Mouse (Mus musculus): ENCODE results near the gene Higd2a.

The Higd2a gene

DNA sequence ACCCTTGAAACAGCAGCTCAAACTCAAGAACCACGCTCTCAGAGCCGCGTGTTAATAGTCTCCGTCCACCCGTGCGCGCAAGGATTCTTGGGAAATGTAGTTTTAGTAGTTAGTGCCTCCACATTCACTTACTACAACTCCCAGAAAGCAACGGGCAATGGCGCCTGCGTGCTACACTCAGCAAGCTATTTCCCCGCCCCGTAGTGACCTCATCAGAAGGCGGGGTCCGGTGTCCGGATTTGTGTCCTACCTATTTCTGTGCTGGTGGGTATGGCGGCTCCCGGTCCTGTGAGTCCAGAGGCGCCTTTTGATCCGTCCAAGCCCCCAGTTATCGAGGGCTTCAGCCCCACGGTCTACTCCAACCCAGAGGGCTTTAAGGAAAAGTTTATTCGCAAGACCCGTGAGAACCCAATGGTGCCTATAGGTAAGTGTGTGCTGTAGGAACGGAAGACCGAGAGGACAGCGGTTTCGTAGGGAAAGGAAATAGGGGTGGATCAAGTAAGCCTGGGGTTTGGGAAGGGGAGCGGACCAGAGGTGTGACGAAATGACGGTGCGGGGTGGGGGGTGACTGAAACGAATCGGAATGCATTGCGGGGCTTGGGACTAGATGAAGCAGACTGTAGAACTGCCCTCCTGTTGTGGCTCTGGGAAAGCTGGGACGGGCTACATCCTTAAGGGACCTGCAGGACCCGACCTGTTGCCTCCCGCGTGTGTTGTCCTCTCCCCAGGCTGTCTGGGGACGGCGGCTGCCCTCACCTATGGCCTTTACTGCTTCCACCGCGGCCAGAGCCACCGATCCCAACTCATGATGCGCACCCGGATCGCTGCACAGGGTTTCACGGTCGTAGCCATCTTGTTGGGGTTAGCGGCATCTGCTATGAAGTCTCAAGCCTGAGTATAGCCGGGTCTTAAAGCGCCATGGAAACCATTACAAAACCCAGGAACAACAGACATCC lies at the start of gene Higd2a, which contains the start of gene Nop16:
TSS of gene Higd2a (plus strand) at position 212 of the 956 bp plus-strand sequence.
TSS of gene Nop16 (minus strand) at position 95 of the 956 bp plus-strand sequence.
- no peak for TF ChIP-seq GATA4 (IDR thresholded peaks at IDR 0.05; ENCODE audit: insufficient replicate concordance, low read length)

DNA sequence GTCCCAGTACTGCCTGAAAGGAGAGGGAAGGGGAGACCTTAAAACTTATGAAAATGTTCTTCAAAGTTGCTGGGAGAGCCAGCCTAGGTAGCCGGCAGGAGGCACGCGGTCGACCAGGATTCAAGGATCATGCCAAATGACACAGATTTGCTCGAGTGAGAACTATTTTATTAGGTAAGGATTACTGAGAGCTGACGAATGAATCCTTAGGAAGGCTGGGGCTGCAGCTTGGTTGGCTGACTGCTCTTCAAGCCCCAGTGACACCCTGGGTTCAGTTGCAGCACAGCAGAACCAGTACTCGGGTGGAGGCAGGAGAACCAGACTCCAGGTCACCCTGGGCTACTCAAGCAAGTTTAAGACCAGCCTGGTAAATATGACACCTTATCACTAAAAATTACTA lies 42.0 kb upstream of the Higd2a start:
- TF ChIP-seq GATA4 (IDR thresholded peaks at IDR 0.05; ENCODE audit: insufficient replicate concordance, low read length), result no peak

DNA sequence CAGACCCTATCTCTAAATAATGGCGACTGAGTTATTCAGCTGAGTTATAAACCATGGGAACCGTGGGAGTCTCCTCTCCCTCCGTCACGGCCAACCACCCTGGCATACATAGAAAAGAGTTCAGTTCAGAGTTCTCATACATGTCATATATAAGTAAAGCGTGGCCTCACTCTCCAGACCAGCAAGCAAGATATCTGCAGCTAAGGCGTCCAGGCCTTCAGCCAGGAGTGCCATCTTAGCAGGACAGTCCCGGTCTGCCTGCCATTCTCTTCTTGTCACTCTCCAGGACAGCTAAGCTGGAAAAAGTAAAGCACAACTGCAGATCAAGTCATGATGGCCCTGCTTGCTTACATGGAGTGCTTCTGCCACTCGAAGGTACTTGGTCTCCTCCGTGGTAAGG lies 33.8 kb upstream of the Higd2a start:
- no peak for TF ChIP-seq GATA4 (IDR thresholded peaks at IDR 0.05; ENCODE audit: insufficient replicate concordance, low read length)

DNA sequence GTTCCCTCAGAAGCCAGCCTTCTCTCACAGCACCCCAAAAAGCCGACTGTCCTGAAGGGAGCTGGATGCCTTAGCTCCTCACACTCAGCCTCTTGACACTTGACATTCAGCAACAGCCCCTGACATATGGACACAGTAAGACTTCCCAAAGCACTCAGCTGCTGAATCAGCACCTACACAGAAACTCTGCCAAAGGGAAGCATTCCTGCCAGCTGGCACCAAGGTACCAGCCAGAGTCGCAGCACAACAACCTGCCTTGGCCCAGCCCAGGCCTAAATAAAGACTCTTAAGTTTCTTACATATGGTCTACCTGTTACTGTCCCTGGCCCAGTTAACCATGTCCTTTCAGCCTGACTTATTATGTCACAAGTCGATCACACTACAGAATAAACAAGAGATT lies 33.2 kb upstream of the Higd2a start:
- no peak for TF ChIP-seq GATA4 (IDR thresholded peaks at IDR 0.05; ENCODE audit: insufficient replicate concordance, low read length)

DNA sequence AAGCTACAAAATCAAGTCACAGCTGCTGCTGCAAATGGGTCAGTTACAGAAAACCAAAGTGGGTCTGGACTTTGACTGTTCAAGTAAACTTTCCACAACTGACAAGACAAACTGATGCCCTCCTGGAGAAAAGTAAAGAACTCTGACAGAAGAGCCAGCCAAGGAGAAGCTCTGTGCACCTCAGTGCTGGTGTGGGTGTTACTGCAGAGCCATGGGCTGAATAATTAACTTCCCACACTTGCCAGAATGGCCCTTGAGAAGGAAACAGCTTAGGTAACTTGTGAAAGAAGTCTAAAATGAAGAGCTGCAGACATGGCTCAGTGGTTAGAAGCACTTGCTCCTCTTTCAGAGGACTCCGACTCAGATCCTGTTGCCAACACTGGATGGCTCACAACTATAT lies 32.4 kb upstream of the Higd2a start:
- TF ChIP-seq GATA4 (IDR thresholded peaks at IDR 0.05; ENCODE audit: insufficient replicate concordance, low read length), result no peak

DNA sequence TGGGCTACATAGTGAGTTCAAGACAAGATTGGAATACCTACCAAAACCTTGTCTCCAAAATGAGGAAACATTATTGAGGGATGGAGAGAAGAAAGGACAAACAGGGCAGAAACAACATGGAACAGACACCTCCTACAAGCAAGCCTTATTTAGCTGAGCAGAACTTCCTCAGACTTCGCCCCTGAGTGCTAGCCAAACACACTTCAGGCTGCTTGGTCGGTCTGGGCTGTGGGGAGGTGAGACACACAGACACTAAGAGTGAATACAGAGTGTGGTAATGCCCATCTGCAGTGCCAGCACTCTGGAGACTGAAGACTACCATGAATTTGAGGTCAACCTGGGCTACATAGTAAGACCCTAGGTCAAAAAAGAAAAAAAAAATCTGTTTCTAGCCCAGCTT lies 30.4 kb upstream of the Higd2a start:
- TF ChIP-seq GATA4 (IDR thresholded peaks at IDR 0.05; ENCODE audit: insufficient replicate concordance, low read length), result no peak

DNA sequence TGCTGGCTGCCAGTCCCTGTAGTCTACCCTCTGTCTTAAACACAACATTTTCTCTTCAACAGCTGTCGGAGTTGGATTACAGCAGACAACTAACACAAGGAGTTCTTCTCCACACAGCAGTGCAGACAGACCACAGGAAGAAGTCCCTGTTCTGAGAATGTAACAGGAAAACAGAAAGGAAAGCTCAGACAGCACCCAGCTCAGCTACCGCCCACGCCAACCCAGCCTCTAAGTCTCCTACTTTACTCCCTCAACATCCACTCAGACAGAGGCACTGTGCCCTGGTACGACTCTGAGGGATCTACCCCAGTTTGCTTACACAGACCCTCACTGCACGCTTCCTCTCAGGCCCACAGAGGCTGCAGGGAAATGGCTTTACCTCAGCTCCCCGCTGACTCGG lies 29.4 kb upstream of the Higd2a start:
- TF ChIP-seq GATA4 (IDR thresholded peaks at IDR 0.05; ENCODE audit: insufficient replicate concordance, low read length), result no peak

DNA sequence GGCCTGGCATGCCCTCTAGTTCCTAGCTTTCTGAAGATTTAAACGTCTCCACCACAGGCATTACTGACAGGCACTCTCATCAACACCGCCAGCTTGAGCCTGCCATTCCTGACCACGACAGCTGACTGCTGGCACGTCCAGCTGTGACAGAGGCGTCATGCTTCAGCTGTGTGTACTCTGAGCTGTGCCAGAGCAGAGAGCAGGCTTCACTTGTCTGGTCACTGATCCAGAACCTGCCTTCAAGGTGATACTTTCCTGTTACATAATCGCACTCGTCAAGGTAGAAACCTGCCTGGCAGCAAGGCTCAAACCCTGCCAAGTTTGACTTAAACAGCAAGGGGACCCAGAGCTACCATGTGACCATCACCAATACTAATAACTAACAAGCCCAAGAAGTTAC lies 27.4 kb upstream of the Higd2a start:
- TF ChIP-seq GATA4 (IDR thresholded peaks at IDR 0.05; ENCODE audit: insufficient replicate concordance, low read length), result no peak

DNA sequence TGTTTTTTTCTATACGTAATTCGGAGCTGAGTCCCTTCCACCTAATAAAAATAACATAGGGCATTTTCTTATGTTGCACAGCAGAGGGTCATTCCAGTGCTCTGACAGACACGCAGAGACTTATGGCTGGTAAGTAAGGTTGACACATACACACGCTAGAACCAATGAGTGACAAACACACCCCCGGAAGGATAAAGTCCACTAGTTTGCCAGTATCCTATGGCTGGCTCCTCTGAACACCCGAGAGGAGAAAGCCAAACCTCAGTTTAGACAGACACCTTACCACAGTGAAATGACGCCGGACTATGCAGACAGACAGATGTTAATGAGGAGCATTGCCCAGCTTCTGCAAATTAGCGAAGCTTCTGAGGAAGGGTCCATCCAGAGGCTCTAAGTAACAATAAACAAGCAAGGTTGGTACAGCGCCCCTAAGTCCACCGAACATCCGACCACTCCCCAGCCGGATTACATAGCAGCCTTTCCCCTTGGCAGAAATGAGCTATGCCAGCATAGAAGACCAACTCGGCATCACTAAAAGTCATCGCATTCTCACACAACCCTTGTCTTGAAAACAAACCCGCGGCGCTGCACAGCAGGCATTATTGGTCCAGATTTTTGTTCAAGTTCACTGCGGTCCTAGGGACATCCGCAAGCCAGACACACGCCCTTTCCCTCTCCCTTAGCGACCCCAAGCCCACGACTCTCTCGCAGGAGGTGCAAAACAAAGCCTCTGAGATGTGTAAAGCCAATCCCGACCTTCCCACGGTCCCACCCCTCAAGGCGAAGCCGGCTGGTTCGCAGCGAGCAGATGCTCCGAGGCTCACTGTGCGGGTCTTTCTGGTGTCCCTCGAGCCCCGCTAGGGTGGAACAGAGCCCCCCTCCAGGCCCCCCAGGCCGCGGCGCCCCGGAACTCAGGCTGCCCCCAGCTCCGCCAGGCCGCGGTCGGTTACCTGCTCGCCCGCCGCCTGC lies 25.5 kb upstream of the Higd2a start:
- TF ChIP-seq GATA4 (IDR thresholded peaks at IDR 0.05; ENCODE audit: insufficient replicate concordance, low read length), result no peak

DNA sequence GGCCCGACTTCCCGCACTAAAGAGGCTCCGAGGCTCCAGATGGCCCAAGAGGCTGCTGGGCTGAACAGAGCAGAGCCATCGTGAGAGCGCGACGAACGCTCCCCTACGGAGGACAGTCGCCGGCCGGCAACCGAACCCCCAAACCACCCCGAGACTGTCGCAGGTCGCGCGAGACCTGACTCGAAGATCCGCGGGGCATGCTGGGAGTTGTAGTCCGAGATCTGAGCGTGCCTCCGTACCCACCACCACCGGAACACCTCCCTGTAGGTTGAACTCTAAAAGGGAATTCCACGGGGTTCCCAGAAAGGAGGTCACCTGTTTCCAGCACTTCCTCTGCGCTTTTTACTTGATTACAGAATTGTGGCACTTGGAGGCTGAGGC lies 24.8 kb upstream of the Higd2a start, which contains the start of gene 4833439L19Rik:
TSS of gene 4833439L19Rik (minus strand) at position 235 of the 381 bp plus-strand sequence.
- TF ChIP-seq GATA4 (IDR thresholded peaks at IDR 0.05; ENCODE audit: insufficient replicate concordance, low read length), result no peak; the same call in 1 of the 2 replicates

DNA sequence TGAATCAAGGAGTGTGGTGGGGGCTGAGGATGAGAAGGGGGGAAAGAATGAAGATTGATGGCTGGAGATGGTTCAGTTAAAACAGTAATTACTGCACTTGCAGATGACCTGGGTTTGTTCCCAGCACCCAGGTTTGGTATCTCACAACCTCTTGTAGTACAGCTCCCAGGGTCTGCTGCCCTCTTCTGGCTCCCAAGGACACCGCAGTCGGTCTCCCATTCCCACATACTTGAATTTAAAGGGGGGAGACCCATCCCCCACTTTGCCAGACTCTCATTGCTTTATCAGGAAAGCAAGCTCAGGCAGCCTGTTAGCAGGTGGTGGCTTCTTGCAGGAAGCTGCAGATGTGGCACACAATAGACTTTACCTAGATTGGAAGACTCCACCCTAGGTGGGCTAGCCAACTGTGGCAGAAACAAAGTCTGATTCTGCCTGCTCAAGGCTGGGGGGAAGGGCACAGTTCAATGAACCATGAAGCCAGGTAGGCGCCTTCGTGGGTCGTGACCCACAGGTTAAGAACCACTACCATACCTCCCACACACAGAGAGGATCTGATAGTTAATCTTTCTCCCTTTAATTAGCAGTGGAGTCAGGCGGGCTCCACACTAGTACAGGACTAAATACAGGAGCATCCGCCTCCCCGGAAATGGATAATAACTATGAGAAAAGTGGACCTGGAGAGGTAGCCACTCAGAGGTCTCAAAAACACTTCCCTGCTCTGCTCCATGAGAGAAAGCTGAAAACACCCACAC lies 24.2 kb upstream of the Higd2a start:
- no peak for TF ChIP-seq GATA4 (IDR thresholded peaks at IDR 0.05; ENCODE audit: insufficient replicate concordance, low read length)

DNA sequence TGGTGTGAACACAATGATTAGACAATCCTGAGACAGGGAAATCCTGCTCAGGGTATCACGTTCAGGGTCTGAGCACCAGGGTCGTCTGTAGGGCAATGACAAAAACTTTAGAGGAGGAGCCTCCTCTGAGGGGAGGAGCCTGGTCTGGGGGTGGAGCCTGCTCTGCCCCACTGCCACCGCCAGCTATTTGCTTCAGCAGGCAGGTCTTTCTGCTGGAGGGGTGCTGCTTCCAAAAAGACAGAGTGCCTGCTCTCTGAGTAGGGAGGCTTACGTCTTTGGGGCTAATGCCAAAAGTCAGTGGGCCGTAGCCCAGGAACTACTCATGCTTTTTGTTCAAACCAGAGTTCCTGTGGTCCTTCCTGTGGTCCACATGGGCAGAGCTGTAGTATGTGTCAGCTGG lies 21.6 kb upstream of the Higd2a start:
- no peak for TF ChIP-seq GATA4 (IDR thresholded peaks at IDR 0.05; ENCODE audit: insufficient replicate concordance, low read length)

DNA sequence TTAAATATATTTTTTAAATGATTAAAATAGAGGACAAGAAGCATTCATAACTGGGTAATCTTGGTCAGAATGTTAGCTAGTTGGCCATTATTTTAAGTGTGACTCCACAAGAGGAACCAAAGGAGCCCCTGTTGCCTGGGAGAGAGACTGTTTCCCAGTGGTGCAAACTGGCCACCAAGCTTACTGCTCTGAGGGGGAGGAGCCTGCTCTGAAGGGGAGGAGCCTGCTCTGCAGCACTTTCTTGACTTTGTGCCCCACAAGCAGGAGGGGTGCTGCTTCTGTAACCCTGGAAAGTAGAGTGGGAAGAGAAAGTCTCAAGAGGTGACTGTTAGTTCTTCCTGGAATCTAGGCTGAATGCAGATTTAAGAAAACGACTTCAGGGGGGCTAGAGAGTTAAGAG lies 20.7 kb upstream of the Higd2a start:
- TF ChIP-seq GATA4 (IDR thresholded peaks at IDR 0.05; ENCODE audit: insufficient replicate concordance, low read length), result no peak

DNA sequence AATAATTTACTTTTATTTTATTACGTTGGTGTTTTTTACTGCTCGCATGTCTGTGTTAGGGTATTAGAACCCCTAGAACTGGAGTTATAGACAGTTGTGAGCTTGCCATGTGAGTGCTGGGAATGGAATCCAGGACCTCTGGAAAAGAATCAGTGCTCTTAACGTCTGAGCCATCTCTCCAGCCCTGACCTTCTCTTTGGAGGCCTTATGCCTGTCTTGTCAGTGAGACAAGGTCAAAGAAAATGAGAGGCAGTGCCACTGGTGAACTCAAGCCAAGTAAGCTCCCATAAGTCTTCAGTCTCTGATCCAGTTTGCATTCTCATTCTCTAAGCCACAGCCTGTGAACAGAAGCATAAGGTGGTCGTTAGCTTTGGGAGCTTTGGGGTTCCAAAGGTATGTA lies 19.3 kb upstream of the Higd2a start:
- TF ChIP-seq GATA4 (IDR thresholded peaks at IDR 0.05; ENCODE audit: insufficient replicate concordance, low read length), result no peak

DNA sequence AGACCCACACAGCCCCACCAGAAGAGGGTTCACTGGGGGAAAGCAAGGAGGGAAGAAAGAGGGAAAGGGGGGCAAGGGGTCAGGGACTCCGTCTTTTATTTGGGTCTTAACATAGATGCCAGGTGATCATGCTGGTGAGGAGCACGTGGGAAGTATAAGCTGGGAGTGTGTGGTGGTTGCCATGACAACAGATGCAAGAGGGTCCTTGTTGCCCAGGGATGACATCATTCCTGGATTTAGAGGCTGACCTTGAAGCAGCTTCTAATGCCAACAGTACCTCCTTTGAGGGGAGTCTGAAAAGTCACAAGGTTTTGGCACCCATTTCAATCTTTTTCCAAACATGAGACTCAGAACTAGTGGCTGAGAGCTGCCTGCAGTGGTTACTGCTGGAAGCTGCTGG lies 18.4 kb upstream of the Higd2a start:
- TF ChIP-seq GATA4 (IDR thresholded peaks at IDR 0.05; ENCODE audit: insufficient replicate concordance, low read length), result no peak
